Mouse (Mus musculus) frontal cortex, postnatal 25 days (tissue): ENCODE measurements around the gene Prtn3.

Experiments
- DNase-seq, 2 experiments: peaks; one replicate each; pipeline ENCODE4 v3.0.0; 2022; ENCODE audit warnings: low spot score in 2 of 2

Prtn3 gene

DNA sequence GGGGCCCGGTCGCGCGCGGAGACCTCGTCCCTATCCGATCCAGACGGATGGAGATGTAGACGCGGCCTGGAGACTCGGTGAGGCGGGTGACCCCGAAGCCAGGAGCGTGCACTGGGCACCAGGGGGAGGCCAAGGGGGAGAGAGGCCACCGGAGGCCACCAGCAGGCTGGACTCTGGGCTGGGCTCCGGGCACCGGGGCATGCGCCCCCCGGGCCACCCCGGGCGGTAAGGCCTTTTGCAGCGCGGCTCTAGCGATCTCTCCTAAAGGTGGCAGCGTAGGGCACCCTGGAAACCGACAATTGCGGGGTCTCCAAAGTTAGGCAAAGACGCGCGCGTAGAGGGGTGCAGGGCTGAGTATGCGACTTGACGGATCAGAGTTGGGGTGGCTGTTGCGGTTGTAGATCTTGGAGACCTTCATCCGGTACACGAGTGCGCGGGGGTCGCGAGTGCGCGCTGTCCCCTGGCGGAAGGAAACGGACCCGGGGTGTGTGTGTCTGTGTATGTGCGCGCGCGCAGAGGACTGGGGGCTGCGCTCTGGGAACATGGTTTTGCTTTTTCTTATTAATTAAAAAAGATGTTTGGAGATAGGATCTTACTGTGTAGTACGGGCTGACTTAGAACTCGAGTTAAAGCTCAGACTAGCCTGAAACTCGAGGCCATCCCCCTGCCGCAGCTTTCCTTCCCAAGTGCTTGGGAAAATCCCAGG, 53.2 kb downstream of the Prtn3 start:
- DNase-seq: no peak

DNA sequence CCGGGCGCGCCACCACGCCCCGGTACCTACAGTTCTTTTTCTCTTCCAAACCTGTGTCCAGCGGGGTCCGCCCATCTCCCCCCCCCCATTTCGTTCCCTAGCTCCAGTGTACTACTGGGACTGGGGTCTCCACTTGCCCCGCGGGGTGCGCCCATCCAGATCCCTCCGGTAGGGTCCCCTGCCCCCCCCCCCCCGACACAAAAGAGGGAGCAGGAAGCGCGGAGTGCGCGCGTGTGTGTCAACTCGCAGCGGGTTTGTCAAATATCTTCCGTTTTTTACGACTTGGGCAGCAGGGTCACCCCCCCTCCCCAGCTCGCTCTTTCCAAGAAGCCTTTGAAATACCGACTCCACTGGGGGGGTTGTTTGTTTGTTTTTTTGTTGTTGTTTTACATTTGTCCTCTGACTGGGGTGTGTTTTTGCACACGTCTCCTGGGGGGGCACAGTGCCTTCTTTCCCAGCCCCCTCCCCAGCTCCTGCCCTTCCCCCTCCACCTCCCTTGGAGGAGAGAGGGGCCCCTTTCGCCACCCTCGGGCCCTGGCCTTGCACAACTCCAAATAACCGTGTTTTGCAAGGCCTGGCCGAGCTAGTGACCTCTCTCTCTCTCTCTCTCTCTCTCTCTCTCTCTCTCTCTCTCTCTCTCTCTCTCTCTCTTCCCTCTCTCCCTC, 53.9 kb downstream of the Prtn3 start:
- no peak for DNase-seq

DNA sequence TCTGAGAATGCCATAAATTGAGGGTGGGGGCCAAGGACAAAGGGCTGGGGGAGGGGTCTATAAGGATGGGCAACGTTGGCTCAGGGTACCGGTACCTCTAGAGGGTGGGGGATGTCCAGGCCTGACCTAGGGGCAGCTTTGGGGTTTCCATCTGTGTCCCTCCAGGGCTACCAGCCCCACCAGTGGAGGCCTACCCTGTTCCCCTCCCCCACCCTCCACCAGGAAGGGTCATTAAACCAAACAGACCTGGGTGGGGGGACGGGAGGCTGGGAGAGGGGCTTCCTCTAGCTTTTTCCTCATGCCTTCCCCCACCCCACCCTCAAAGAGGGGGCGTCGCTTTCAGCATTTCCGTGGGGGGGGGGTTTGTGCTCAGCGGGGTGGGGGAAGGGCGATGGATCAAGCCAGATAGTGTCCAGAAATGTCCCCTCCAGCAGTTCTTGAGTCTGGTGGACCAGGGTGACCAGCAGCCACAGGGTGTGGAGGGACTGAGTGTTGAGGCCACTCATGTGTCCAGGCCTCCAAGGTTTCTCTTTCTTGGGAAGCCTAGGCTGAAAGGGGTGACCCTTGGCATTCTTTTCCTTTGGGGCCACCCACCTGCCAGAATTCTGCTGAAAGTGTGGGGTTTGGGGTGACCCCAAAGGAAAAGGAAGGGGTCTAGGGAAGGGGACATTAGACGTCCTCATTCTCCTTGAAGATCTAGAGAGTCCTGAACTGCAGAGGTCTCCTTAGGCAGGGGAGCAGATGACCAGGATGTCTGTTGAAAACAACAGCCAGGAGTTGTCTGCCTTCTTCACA, 54.8 kb downstream of the Prtn3 start:
- DNase-seq: no peak

DNA sequence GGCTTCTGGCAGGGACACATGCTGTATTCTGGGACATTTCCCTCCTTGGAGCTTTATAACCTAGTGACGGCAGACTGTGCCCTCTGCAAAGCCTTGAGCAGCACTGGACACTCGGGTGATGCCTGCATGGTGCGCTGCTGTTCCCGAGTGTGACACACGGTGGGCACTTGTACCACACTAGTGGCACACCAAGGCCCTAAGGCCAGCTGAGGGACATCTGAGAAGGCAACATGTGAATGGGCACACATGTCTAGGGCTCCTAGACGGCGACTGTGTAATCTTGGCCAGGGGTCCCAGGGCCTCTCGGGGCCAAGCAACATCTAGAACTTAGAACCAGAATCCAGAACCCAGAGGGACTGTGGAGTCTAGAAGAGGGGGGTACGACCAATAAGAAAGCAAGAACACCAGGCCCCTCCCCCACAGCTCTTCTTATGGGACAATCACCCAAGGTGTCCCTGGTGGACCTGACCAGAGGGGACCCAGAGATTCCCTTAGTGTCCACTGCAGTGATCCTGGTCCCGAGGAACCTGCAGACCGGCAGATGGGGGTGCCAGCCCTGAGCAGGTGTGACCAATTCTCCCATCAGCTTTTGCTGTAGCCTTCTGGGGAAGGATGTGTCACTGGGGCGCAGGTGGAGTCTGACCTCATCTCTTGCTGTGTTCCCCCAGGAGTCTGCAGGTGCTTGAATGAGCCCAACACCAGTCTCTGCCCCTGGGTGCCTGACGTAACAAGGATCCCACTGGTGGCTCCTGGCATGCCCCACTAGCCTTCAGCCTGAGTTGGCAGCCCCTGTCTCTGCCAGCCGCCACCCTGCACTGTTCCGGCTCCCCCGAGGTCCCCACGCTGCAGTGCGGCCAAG, 55.9 kb downstream of the Prtn3 start:
- no peak for DNase-seq

DNA sequence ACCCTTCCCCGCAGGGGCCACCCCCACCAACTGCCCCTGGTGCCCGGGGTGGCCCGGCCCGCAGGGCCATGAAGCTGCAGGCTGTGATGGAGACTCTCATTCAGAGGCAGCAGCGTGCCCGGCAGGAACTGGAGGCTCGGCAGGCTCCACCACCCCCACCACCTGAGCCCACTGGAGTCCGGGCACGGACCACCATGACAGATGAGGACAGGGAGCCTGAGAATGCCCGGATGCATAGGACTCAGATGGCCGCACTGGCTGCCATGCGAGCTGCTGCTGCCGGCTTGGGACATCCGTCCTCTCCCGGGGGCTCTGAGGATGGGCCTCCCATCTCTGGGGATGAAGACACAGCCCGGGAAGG, 56.5 kb downstream of the Prtn3 start:
- DNase-seq: no peak

DNA sequence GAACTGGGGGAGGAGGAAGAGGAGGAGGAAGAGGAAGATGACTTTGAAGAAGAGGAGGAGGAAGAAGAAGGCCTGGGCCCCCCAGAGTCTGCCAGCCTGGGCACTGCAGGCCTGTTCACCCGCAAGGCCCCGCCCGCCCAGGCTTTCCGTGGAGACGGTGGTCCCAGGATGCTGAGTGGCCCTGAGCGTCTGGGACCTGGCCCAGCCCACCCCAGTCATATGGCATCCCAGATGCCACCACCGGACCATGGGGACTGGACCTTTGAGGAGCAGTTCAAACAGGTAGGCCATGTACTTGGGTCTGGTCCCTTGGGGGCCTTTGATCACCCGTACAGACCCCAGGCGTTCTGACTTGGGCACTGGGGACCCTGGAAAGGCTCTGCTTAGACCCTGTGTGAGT, 57.5 kb downstream of the Prtn3 start:
- no peak for DNase-seq

DNA sequence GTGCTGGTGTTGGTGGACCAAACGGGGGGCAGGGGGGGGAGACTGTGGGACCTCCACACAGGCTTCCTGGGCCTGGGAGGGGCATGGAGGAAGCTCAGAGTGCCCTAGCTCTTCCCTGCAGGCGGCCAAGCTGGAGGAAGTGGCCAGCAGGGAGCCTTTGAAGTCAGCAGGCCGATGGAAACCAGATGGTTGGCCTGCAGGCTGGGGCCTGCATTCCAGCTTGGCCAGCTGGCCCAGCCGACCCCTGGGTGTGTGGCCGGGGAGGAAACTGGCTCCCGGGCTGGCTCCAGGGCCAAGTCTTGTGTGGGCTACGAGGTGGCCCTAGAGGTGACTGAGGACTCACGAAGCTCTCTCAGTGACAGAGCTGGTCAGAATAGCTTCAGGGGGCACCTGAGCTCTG, 58.5 kb downstream of the Prtn3 start:
- no peak for DNase-seq
